Mouse (Mus musculus) layer of hippocampus, adult 2 months (tissue): ENCODE results near the gene Arrb1. TPM values are rescaled to one million over a fixed set of nuclear protein-coding genes. Genes with fewer than 3 reads are reported as not detected.

ENCODE experiments used
- DNase-seq, 2 experiments: peaks; one replicate each; pipeline ENCODE4 v3.0.0; 2022; ENCODE audit warnings: low spot score in 2 of 2
- H3K27ac ChIP-seq: fragments of 200-600 bp; 2 replicates; pipeline ENCODE4 v1.8.1; 2022
- H3K4me3 ChIP-seq: fragments of 200-600 bp; 2 replicates; pipeline ENCODE4 v1.8.1; 2022; ENCODE audit warnings: mild to moderate bottlenecking
- CTCF ChIP-seq: fragments of 200-600 bp; conservative IDR thresholded peaks from 2 replicates; pipeline ENCODE4 v1.8.1; 2022; ENCODE audit warnings: antibody characterized with exemption, mild to moderate bottlenecking, moderate library complexity
- total RNA-seq, 2 experiments: library from RNA; stranded (reverse); gene quantifications; 2 replicates each; pipeline ENCODE4 v1.2.3; 2021

Gene Arrb1
- total RNA-seq, 2 experiments from 2014 or later: 143 to 148 TPM

GRCm38 (mm10) chr7:99523837-99524236 lies 11.4 kb upstream of the Arrb1 start:
- H3K27ac ChIP-seq: no peak overlapping the region
- TF ChIP-seq CTCF: no peak
- DNase-seq: no peak
- H3K4me3 ChIP-seq: no peak overlapping the region

DNA sequence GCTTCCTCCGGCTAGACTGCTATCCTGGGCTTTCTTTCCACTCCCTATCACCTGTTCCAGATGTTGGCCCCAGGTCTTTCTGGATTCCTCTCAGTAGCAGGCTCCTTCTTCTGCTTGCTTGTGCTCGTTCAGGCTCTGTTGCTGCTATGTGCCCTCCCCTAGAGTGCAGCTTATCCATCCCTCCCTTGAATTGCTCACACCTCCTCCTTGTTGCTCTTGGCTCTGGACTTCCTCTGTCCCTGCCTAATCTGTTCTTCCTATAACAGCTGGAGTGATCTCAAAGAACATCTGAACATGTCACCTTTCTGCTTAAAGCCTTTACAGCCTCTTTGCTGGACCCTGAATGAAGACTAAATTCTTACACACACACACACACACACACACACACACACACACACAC lies 6.7 kb upstream of the Arrb1 start:
- no peak for TF ChIP-seq CTCF
- Histone ChIP-seq H3K4me3 (no peak overlapping the region), H3K27ac (no peak overlapping the region)
- no peak for DNase-seq

DNA sequence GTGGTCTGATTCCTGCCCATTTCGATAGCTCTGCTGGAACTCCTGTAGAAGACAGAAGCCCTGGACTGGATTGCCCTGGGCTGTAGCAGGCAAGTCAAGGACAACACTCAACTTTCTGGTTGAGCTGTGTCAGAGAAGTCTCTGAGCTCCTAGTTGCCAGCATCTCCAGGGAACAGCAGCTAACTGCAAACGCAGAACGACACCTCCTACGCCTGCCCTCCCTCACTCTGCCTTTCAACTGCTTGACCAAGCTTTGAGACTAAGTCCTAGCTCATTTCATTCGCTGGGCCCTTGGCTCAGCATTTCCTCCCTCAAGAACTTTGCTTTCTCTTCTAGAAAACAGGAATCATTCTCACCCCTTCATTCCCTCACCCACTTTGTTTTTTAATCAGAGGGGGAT lies 5.9 kb upstream of the Arrb1 start:
- DNase-seq: no peak
- H3K4me3 ChIP-seq: no peak overlapping the region

GRCm38 (mm10) chr7:99531408-99531970 lies 3.8 kb upstream of the Arrb1 start:
- no peak for TF ChIP-seq CTCF
- H3K27ac ChIP-seq: no peak overlapping the region
- DNase-seq: no peak
- H3K4me3 ChIP-seq: no peak overlapping the region

More for the DNA sequence above, 5.9 kb upstream of the Arrb1 start:
- no peak for TF ChIP-seq CTCF
- peak overlapping the region; percentile 48; the same call in 1 of the 2 replicates for H3K27ac ChIP-seq

GRCm38 (mm10) chr7:99532526-99532925 lies 2.7 kb upstream of the Arrb1 start:
- no peak overlapping the region for H3K27ac ChIP-seq
- H3K4me3 ChIP-seq: no peak overlapping the region
- TF ChIP-seq CTCF: no peak
- DNase-seq: no peak

DNA sequence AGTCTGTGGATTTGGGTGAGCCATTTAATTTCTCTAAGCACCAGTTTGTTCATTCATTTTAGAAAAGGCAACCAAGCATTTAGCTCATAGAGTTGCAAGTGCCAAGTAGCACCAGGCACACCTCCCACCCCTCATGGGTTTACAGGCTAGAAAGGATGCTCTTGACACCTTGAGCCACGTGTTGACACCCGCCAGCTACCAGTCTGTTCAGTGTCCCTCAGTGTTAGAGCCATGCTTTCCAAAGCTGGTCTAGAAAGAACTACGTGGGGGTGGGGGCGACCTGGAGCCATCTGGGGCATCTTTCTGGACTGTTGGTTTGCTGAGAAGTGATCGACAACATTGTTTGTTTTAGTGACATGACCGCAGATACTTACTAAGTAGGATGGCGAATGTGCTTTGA lies 1.7 kb upstream of the Arrb1 start:
- no peak overlapping the region for H3K27ac ChIP-seq

GRCm38 (mm10) chr7:99534501-99534900 lies 765 bp upstream of the Arrb1 start:
- H3K27ac ChIP-seq: peak overlapping the region; percentile 95
- H3K4me3 ChIP-seq: peak overlapping the region; percentile 89
- no peak for TF ChIP-seq CTCF
- DNase-seq: no peak

More for the DNA sequence above, 1.7 kb upstream of the Arrb1 start:
- H3K4me3 ChIP-seq: no peak overlapping the region
- TF ChIP-seq CTCF: no peak
- no peak for DNase-seq

DNA sequence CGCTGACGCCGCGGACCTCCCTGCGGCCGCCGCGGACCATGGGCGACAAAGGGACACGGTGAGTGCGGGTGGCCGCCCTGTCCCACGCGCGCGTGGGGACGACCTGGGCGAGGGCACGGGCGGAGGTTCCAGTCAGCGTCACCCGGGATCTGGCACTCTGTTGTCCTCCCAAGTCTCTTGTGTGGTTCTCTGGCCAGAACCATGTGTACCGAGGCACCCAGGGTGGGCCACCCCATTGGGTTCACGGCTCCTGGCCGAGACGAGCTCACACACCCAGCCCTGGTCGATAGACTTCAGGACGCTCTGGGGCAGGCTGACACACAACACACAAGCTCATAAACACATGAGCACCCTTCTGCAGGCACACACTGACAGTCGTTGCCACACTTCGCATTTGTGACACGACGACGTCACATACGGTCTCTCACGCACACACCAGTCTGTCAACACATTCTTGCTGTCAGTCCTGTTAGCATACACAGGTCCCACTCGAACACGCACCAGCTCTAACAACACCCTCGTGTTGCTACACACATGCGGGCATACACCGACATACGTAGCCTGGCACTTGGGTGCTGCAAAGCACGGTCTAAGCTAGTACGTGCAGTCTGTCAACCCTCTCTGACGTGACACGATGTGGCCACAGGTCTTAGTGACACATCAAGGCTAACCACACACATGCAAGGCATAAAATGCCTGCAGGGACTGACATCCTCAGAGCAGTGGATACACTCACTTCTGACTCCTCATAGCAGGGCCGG lies 655 bp downstream of the Arrb1 start:
- Histone ChIP-seq H3K27ac (peak overlapping the region; percentile 95), H3K4me3 (peak overlapping the region; percentile 89)
- peak in 1 of 2 experiments; percentile 41 for DNase-seq
- no peak for TF ChIP-seq CTCF

GRCm38 (mm10) chr7:99537183-99537756 lies 2.0 kb downstream of the Arrb1 start:
- Histone ChIP-seq H3K4me3 (peak overlapping the region; percentile 89), H3K27ac (peak overlapping the region; percentile 95)
- no peak for DNase-seq
- TF ChIP-seq CTCF: no peak

- no peak for TF ChIP-seq CTCF
- no peak for DNase-seq
- Histone ChIP-seq H3K4me3 (peak overlapping the region; percentile 89; the same call in 1 of the 2 replicates), H3K27ac (peak overlapping the region; percentile 95)
Observed at GRCm38 (mm10) chr7:99538421-99538820, 3.2 kb downstream of the Arrb1 start.

- DNase-seq: peak in 1 of 2 experiments; percentile 63
- no peak for TF ChIP-seq CTCF
- Histone ChIP-seq H3K27ac (peak overlapping the region; percentile 95), H3K4me3 (peak overlapping the region; percentile 35; the same call in 1 of the 2 replicates)
Observed at GRCm38 (mm10) chr7:99539201-99539891, 4.1 kb downstream of the Arrb1 start.

DNA sequence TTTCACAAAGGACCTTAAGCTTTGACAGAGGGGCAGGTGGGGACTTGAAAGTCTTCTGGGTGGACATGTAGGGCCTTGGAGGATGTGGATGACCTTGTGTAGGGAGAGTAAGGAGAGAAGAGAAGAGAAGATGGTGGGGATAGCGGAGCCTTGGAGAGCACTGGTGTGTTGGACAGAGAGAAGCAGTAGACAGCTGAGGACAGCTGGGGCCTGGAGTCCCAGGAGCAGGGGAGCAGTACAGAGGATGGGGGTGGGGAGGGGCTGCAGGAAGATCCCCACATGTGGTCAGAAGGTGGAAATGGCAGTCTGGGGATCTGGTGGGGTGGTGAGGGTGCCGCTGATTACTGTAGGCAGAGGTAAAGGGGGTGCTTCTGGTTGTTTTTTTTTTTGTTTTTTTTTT lies 4.8 kb downstream of the Arrb1 start:
- H3K27ac ChIP-seq: peak overlapping the region; percentile 95
- DNase-seq: no peak

DNA sequence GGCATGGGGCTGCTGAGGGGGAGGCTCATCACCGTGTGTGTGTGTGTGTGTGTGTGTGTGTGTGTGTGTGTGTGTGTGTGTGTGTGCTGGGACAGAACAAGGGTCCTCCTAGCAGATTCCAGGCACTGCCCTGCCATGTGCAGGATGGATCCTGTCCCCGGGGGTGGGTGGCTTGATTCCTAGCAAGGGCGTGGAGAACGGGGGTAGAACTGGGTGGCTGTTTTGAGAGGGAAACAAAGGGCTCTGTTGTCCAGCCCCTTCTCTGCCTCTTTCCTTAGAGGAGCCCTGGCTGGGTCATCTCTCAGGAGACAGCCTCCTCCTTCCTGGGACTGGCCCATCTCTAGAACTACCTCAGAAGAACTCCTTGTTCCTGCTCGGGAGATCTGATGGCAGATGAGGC lies 5.9 kb downstream of the Arrb1 start:
- no peak for TF ChIP-seq CTCF
- no peak for DNase-seq
- H3K4me3 ChIP-seq: no peak overlapping the region
- peak overlapping the region; percentile 95 for H3K27ac ChIP-seq

More for the DNA sequence above, 4.8 kb downstream of the Arrb1 start:
- TF ChIP-seq CTCF: no peak
- peak overlapping the region; percentile 35 for H3K4me3 ChIP-seq
